Mouse (Mus musculus): ENCODE measurements around the gene Ehd3.

- TF ChIP-seq CTCF (IDR thresholded peaks at IDR 0.05; ENCODE audit: control insufficient read depth, insufficient read depth, low read length), result no peak
- no peak for TF ChIP-seq POLR2A (IDR thresholded peaks at IDR 0.05; ENCODE audit: borderline replicate concordance, control insufficient read depth, low read depth, low read length)
Observed at GRCm38 (mm10) chr17:73833474-73833873, 29.5 kb downstream of the Ehd3 start.

All from bone marrow, adult 2 months (tissue).